Mouse (Mus musculus): Measurements from ENCODE around the gene Slc20a1.

Gene Slc20a1

GRCm38 (mm10) chr2:129186291-129186919, 12.2 kb upstream of the Slc20a1 start:
- DNase-seq (ENCODE audit: low spot score): no peak

DNA sequence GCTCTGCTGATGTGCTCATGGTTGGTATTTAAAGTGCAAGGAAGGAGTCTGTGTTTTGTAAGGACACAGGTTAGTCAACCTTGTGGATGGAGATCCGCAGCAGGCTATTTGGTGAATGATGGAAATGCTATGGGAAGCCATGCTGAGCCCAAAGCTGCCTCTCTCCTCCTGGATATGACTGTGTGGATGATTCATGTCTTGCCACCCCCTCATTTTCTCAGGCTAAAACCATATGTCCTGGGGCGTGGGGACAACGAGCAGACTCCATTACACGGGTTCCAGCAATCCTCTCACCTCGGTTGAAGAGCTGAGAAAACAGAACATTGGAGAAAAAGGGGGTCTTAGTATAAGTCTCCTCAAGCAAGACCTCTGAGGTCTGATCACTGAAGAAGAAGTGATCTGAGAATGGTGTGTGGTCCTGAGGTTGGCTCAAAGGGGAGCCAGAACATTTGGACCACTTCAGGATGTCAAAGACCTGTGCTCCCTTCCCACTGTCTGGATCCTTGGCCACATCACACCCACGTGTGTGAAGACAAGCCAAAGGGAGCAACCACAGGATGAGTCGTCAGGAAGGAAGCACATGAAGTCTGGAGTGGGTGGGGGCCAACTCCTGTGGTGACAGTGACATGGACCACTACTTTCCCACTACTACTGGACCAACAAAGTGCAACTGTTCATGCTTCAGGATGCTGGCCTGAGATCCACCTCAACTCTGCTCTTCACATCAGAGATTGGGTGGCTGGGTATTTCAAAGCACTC, 6.0 kb upstream of the Slc20a1 start:
- DNase-seq (ENCODE audit: low spot score): no peak

GRCm38 (mm10) chr2:129196317-129196716, 2.2 kb upstream of the Slc20a1 start:
- no peak for DNase-seq (ENCODE audit: low spot score)

GRCm38 (mm10) chr2:129197197-129197596, 1.4 kb upstream of the Slc20a1 start:
- no peak for DNase-seq (ENCODE audit: low spot score)

DNA sequence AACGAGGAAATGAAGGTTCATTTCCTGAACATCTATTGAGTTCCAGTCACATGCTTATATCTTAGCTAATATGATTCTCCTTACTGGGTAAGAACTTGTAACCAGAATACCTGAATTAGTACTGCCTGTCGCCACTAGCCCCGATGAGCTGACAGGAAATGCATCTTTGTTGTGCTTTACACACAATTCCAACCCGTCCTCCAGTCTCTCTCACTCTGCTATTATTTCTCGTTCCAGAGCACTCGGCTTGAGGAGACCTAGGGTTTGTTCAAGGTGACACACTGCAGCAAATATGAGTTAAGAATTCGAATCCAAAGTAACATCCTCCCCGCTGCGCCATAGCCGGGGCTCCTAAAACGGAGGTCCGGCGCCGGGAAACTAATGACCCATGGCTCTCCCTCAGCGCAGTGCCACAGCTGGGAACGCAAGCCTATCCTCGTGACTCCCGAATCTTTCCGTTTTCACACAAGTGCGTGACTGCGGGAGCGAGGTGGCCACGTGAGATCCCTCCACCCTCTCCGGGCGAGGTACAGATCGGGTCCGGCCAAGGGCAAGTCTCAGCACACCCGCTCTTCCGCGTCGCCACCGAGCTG, 625 bp upstream of the Slc20a1 start:
- DNase-seq (ENCODE audit: low spot score): no peak

GRCm38 (mm10) chr2:129199328-129200085, 943 bp downstream of the Slc20a1 start:
- DNase-seq (ENCODE audit: low spot score): peak; percentile 40

- DNase-seq (ENCODE audit: low spot score): no peak
These were observed 6.4 kb downstream of the Slc20a1 start for GRCm38 (mm10) chr2:129205000-129205399.

DNA sequence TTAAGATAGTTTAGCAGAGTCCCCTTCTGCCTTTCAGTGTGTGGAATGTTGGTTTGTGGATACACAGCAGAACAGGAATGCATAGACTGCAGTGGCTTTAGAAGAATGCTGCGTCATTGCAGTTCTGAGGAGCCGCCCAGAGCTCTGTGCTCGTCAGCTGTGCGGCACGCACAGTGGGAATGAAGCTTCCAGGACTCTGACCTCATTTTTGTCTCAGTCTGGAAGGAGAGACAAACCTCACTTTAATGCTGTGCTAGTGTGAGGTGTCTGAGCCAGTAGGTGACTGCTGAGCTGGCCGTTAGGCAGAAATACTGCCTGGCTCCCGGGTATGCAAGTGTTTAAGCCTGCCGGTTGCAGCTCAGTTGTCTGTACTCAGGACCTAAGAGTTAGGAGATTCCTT, 8.3 kb downstream of the Slc20a1 start:
- no peak for DNase-seq (ENCODE audit: low spot score)

GRCm38 (mm10) chr2:129208181-129208746, 9.7 kb downstream of the Slc20a1 start:
- no peak for DNase-seq (ENCODE audit: low spot score)

- no peak for DNase-seq (ENCODE audit: low spot score)
These were observed 11.7 kb downstream of the Slc20a1 start for GRCm38 (mm10) chr2:129210089-129210749.

GRCm38 (mm10) chr2:129211255-129211654, 12.7 kb downstream of the Slc20a1 start:
- DNase-seq (ENCODE audit: low spot score): no peak

DNA sequence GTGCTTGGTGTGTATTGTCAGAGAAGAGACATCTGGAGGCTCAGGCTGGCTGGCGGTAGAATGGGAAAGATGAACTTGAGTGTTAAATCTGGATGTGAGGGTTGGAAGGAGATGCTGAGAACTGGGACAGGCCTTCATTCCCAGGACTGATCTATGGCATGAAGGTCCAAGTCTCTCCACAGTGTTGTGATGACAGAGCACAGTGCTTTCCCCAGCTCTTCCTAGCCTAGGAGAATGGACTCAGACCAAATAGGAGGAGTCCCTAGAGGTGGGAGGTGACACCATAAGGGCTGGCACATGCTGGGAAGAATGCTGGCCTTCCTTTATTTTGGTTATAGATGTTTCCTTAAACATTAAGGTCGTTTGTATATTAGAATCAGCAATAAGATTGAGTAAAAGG, 13.4 kb downstream of the Slc20a1 start:
- no peak for DNase-seq (ENCODE audit: low spot score)

GRCm38 (mm10) chr2:129212566-129212965, 14.0 kb downstream of the Slc20a1 start:
- DNase-seq (ENCODE audit: low spot score): no peak

DNA sequence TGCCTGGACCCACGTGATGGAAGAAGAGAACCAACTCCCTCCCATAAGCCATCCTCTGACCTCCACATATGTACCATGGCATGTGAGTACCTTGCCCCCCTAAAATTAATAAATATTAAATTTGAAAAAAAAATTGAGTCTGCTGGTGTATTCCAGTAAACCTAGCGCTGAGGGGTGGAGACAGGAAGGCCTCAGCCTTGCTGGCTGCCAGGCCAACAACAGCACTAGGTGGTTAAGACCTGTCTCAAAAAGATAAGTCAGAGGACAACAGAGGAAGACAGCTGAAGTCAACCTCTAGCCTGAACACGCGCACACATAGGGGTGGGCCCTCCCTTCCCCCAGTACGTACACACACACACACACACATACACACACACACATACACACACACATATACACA, 16.2 kb downstream of the Slc20a1 start:
- DNase-seq (ENCODE audit: low spot score): no peak

- DNase-seq (ENCODE audit: low spot score): no peak
These were observed 19.1 kb downstream of the Slc20a1 start for GRCm38 (mm10) chr2:129217612-129218185.

DNA sequence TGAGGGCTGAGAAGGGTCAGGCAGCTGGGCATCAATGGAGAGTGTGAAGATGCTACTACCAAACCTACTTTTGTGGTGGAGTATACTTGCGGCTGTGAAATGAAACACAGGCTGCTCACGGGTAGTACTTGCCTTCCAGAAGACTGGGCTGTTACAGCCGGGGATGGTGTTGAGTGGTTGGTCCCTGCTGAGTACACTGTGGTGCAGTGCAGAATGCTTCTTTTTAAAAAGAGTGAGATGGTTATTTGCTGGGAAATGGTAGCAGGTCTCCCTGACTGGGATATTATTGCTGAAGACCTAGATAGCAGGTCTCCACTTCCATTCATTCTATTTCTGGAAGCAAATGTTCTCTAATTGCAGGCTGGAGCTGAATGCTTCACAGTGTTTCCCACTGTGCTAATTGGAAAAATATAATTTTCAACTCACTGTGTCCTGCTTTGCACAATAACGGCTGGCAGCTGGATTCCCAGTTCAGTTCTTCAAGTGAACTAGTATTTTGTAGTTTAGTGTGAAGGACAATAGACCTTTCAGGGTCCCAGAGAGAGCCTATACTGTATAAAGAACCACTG, 20.1 kb downstream of the Slc20a1 start:
- no peak for DNase-seq (ENCODE audit: low spot score)

GRCm38 (mm10) chr2:129221097-129221632, 22.6 kb downstream of the Slc20a1 start:
- no peak for DNase-seq (ENCODE audit: low spot score)

- DNase-seq (ENCODE audit: low spot score): no peak
These were observed 25.6 kb downstream of the Slc20a1 start for GRCm38 (mm10) chr2:129224178-129224577.

DNA sequence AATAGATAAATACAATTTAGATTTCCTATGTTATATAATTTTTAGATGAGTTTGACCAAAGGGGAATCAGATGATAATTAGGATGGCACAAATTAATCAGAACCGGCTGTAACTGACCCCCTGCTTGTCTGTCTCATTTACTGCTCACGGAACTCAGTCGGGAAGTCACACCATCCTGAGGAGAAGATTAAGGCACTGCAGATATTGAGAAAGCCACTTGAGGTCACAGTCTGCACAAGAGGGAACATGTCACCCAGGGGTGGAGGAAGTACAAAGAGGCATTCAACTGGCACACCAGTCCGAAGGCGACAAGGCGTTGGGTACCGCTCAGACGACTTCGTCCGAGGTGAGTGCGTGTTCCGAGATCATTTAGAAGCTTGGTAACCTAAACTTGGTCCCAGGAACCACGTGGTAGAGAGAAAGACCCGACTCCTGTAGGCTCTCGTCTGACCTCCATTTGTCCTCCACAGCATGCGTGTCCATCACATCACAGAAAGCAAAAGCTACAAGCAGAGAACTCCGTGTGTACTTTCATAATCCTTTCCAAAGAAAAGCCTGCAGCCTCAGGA, 26.8 kb downstream of the Slc20a1 start:
- DNase-seq (ENCODE audit: low spot score): no peak

- peak; percentile 69 for DNase-seq (ENCODE audit: low spot score)
These were observed 27.8 kb downstream of the Slc20a1 start for GRCm38 (mm10) chr2:129226296-129226851.

All from spleen, adult 12 weeks (tissue).